Mouse (Mus musculus) heart, adult 9 months (tissue): ENCODE measurements around the gene Slc24a5.

Experiments
- DNase-seq, 2 experiments: peaks; one replicate each; pipeline ENCODE4 v3.0.0; 2022; ENCODE audit warnings: low spot score in 2 of 2

Slc24a5 gene

DNA sequence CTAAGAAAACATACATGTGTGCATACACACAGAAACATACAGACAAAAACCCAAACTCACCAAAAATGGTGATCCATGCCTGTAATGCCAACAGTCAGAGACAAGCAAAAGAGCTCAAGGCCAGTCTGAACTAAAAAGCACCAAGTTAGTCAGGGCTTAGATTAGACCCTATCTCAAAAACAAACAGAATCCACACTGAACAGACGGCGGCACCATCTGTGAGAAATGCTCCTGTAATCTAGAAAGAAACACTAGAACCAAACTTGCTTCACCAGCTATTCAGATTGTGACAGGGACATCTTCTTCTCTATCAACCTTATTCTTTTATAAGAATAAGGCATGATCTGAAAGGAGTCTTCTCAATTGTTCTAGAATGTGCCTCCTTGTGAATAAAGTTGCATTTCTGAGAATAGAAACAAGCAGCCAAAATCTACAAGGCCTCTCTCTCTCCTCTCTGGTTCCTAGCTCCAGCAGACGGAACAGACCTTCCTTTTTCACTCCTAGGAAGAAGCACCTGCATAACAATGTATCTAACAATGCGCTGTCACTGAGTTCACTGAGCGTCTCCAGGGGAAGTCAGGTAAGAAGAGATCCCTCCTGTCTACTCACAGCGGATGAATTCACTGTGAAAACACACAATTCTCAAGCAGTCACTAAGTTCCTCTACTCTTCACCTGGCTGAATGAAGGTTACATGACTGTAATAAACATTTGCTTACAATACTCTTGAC is 51.6 kb downstream of the Slc24a5 start:
- no peak for DNase-seq

GRCm38 (mm10) chr2:125122288-125122623 is 54.3 kb downstream of the Slc24a5 start:
- no peak for DNase-seq

GRCm38 (mm10) chr2:125122624-125123476 is 54.9 kb downstream of the Slc24a5 start:
- DNase-seq = peak; percentile 52 to 54

GRCm38 (mm10) chr2:125123477-125123852 is 55.5 kb downstream of the Slc24a5 start, which contains the start of gene Myef2:
Myef2 (minus strand) TSS chr2:125123661.
- DNase-seq = peak; percentile 61 to 71

DNA sequence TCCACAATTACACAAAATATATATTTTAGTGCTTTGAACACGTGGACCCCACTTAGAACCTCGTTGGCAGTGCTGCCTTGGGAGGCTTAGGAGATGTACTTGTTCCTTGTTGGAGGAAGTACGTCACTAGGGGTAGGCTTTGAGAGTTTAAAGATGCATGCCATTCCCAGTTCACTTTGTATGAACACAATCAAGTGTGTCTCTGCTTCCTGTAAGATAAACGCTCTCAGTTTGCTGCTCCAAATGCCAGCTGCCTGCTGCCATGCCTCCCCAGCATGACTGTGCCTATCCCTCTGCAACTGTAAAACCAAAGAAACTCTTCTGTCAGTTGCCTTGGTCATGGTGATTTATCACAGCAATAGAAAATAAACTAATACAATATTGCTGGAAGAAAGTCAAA is 57.9 kb downstream of the Slc24a5 start:
- DNase-seq = no peak

- no peak for DNase-seq
Observed at GRCm38 (mm10) chr2:125126792-125127191, 58.9 kb downstream of the Slc24a5 start.

DNA sequence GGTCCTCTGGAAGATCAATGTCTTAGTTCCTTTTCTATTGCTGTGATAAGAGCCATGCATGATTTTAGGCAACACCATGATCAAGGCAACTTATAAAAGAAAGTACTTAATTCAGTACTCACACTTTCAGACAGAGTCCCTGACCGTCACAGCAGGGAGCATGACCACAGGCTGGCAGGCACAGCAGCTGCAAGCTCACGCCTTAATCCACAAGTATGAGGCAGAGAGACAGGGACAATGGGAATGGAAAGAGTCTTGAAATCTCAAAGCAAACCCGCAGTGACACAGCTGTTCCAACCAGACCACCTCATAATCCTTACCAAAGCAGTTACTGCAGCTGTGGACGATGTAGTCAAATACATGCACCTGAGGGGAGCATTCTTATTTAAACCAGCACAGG is 66.2 kb downstream of the Slc24a5 start:
- no peak for DNase-seq

GRCm38 (mm10) chr2:125135903-125136811 is 68.2 kb downstream of the Slc24a5 start, which contains the start of gene Ctxn2:
Ctxn2 (plus strand) TSS chr2:125136692.
- DNase-seq = peak in 1 of 2 experiments; percentile 27

- no peak for DNase-seq
Observed at GRCm38 (mm10) chr2:125136846-125137245, 68.9 kb downstream of the Slc24a5 start.
